Mouse (Mus musculus) telencephalon, adult 2 months (tissue): ENCODE measurements around the gene Pnpo.

Experiments
- DNase-seq: peaks from one replicate; pipeline ENCODE4 v3.0.0-alpha.2; 2011; ENCODE audit warnings: low read depth, low spot score

Gene Pnpo

DNA sequence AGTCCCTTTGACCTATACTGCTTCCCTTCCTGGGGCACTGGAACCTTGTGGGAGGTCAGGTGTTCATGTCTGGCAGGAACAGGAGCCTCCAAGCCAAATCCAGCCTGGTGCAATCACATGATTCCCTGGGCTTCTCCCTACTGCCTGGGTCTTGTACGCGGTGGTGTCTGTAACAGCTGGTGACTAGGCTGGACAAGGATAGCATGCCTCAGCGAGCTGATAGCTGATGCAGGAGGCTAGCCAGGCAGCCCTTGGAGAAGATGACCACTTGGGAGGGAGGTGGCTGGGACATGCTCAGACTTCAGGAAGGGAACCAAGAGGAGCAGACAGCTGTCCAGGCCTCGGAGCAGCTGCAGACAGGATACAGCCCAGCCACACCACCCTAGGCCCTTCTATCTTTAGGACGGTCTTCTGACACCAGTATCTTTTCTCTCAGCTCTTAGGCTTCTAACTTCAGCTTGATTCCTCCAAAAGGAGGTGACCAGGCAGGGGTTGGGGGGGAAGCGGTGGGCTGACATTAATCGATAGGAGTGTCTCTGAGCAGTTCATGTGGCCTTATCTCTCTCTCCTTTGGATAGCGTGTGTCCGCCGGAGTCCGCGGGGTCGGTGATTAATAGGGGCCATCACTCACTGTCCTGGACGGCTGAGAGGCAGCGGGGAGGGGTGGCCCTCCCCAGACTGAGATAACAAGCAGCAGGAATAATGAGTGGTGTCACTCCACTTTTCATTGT lies 37.2 kb downstream of the Pnpo start:
- DNase-seq: no peak

DNA sequence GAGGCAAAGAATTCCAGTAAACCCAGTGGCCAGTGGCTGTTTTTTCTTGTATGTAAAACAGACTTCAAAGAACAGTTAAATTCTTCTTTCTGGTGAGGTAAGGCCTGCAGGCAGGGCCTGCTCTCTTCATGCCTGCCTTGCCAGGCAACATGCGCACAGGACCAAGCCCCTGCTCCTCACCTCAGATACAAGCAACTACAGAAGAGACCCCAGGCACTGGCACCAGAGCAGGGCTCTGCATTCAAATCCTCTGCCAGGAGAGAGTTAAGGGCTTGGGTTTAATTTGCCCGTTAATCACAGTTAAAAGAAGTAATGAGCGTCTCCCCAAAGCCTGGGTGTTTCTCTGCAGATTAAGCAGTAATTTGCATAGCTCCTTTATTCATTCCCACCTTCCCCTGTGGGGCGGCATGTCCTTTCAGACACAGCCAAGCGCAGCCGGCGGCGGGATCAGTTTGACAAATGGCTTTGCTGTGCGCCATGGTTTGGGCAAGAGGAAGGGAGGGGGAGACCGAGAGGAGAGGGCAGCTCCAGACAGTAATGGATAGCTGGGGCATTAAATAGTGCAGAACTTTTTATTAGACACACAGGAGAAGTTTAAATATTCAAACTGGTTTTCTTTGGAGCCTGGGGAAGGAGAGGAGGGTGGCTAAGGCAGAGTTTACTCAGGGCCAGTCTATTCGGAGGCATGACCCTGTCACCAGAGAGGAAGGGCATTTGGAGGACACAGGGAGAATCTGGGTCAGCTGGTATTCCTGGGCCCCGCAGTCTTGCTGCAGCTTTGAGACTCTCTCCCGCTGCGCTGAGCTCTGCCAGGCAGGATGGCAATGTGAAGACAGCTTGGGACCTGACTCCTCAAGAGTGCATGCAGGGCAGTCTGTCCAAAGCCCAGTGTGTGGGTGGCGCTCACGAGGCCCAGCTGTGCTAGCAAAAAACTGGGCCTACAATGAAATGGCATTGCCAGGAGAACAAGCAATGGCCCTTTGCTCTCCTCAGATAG lies 40.8 kb downstream of the Pnpo start:
- no peak for DNase-seq

DNA sequence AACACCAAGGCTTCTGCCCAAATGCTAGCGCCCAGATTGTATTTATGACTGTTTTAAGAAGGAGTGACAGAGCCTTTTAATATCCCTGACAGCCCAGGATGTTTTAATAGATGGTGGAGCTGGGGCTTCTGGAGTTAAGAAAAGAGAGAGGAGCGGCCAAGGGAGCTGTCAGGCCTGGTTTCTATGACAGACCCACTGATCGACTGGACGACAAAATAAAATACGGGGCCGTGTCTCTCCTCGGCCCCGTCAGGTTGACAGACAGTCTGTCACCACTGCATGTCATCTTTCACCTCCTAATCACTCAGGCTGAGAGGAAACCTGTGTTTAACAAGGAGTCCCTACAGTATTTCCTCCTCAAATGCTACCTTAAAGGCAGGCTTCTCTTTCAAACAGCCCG lies 42.5 kb downstream of the Pnpo start:
- DNase-seq: no peak

DNA sequence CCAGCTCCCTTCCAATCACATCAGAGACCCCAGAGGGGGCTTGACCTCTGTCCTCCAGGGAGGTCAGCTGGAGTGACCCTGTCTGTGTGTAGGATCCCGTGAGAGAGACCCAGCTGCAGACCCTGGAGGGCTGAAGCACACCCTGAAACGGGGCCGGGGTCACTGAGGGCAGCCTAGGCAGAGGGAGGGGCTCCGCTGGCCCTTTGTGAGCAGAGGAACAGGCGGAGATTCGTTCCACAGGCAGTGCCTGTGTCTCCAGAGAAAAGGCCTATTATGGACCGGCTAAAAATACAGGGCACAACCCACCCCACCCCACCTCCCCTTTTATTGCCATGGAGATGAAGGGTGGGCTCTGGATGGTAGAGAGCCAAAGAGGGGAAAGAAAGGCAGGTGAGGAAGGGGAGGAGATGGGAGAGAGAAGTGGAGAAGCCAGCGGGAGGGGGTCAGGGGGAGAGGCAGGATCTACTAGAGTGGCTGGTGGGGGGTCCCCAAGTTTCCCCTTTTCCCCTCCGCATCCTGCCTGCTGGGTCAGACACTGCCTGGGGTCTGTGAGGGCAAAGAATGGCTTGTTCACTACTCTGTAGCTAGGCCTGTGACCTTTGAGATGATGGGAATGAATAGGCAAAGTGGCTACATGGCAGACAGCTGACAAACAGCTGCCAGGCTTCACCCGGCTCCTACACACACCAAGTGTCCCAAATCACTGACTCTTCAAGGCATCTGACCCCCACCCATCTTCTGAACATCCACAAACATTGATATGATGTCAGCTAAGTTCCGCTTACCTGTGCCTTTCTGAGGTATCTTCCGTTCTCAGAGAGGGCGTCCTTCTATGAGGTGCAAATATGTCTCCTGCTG lies 44.1 kb downstream of the Pnpo start:
- DNase-seq: no peak

DNA sequence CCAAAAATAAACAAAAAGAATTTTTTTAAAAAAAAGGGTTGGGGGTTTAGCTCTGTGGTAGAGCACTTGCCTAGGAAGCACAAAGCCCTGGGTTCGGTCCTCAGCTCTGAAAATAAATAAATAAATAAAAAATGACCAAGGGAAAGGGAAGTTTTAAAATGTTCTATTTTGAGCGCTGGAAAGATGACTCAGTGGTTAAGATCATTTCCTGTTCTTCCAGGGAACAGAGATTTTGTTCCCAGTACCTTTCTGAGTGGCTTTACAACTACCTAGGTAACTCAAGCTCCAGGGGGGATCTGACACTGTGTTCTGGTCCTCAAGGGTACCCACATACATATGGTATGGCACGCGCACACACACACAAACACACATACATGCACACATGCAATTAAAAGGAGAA lies 47.9 kb downstream of the Pnpo start:
- DNase-seq: no peak

DNA sequence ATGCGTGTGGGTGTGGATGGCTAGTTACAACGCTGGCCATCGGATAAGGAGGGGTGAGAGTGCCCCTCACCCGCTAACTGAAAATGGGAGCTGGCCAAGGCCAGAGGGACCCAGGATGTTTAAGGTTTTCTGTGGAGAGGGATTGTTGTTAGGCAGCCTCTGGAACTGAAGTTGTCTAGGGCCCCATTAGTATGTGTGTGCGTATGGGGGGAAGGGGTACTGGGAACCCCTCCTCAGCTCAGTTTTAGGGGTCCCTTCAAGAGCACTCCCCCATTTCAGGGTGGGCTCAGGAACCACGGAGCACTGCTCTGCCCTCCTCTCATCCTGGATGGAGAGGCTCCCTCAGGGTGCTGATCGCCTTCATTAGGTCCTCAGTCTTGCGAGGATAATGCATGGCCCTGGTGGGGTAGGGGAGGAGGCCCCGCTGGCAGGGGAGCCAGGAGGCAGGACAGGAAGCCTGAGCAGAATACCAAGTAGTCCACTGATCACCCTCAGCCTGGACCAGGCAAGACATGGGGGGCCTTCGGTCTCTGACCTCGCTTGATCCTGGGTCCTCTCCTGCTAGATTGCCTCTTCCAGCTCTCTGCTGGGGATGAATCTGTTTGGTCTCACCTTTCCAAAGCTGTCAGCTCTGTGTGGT lies 50.5 kb downstream of the Pnpo start:
- no peak for DNase-seq

DNA sequence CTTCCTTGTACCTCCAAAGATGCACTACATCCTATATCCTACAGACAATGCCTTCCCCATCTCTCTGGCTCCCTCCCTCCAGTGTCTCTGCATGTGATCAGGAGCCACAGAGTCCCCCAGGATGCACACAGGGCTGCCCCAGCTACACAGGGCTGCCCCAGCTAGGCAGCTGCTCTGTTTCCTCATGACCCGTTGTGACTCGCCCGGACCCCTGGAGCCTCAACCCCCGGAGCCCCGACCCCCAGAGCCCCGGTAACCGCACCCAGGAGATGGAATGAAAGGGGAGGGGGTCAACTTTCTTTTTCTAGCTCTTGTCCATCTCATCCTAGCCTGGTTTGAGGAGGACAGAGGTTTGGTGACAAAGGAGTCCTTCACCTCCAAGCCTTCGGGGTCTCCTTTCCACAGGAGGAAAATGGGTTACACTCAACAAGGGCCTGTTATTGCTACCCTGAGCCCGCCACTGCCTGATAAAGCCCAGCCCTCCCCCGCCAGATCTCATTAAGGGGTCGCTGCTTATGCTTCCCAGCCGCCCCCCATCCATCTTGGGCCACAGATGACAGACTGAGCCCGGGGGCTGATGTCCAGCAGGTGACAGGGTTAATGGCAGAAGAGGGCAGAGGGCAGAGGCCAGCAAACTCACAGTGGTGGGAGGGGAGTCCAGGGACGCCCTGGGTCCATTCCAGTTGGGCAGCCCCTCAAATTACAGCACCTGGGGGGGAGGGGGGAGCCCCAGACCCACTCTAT lies 51.8 kb downstream of the Pnpo start:
- no peak for DNase-seq
